Mouse (Mus musculus): ENCODE results near the gene Dnaaf3. TPM values are rescaled to one million over a fixed set of nuclear protein-coding genes. Genes with fewer than 3 reads are reported as not detected.

The Dnaaf3 gene
- polyA plus RNA-seq, 1 experiment from 2014 or later = 1.0 TPM

DNA sequence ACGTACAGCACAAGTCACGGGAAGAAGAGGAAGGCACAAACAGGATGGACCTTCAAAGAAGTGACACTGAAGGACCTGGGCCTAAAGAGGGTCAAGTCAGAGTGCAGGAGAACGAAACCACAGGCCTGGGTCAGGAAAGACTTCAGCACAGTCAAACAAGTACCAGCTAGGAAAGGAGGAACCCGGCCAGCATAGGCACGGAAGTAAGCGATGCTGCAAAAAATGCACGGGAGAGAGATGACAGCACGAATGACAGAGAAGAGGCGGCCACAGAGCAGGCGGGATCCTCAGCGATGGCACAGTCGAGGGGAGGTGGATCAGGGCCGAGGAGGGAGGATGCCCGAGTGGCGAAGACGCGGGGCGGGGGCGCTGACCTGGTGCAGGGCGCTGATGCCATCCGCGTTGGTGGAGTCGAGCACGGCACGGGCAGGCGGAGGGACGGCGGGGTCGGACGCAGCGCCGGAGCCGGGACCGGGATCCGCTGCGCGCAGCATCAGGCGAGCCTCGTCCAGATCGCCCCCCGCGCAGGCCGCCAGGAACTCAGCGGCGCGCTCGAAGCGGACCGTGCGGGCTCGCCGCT is 31.3 kb downstream of the Dnaaf3 start:
- Histone ChIP-seq H3K4me3 (ENCODE audit: low read depth, low read length) (peak overlapping the region; percentile 89), H3K9ac (replicated peaks; ENCODE audit: low read length) (peak overlapping the region; percentile 90), H3K27ac (replicated peaks; ENCODE audit: low read depth, low read length) (peak overlapping the region; percentile 76), H3K9me3 (replicated peaks; ENCODE audit: control insufficient read depth, low read length) (no peaks in the 10 kb centered on the region), H3K4me2 (ENCODE audit: low read depth, low read length) (peak overlapping the region; percentile 51), H3K36me3 (replicated peaks; ENCODE audit: control insufficient read depth, insufficient read depth, low read depth, low read length) (no peaks in the 10 kb centered on the region; the same call in 1 of the 2 replicates), H3K4me1 (ENCODE audit: control insufficient read depth, insufficient read depth, low read length) (no peaks in the 10 kb centered on the region), H3K27me3 (ENCODE audit: control insufficient read depth, insufficient read depth, low read length) (no peaks in the 10 kb centered on the region)
- under 1% methylated on average over 33 of the region's 52 CpGs for whole genome bisulfite sequencing
- ATAC-seq (replicated peaks; ENCODE audit: insufficient number of reproducible peaks, low FRiP score, low TSS enrichment, low read depth) = peak; percentile 32
- peak; percentile 21 for DNase-seq (ENCODE audit: low spot score)

DNA sequence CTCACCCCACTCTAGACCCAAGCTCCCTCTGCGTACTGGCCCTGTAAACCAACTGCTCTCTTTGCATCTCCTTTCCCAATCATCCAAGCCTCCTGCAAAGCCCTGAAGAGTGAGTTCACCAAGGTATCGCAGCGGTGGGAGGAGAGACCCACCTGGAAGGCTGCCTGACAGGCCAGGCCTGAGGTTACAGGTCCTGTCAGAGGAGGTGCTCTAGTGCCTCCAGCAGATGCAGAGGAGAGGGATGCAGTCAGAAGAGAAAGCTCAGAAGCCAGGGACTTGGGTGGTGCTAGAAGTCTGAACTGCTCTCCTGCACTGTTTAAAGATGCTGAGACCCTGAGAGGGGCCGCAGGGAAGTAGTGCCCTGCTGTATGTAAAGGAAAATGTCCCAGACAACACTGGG is 33.2 kb downstream of the Dnaaf3 start:
- no peak for ATAC-seq (replicated peaks; ENCODE audit: insufficient number of reproducible peaks, low FRiP score, low TSS enrichment, low read depth)
- no peak overlapping the region for H3K4me3 ChIP-seq (ENCODE audit: low read depth, low read length)

DNA sequence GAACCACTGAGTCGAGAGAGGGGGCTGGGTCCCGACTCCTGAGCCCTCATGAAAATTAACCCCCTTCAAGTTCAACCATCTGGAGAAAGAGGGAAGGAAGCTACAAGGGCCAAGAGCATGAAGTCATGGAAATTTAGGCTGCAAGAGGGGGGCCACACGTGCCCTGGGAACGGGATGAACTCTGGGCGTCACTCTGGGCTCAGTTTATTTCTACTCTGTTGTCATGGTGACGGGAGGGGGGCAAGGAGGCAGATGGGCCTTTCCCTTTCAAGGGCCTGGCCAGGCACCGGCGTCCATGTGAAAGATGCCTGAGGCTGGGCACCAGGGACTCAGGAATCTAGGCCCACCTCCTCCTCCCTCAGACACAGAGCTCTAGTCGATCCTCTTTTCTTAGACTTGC is 34.0 kb downstream of the Dnaaf3 start:
- Histone ChIP-seq H3K9me3 (replicated peaks; ENCODE audit: control insufficient read depth, low read length) (no peaks in the 10 kb centered on the region), H3K9ac (replicated peaks; ENCODE audit: low read length) (no peak overlapping the region), H3K36me3 (replicated peaks; ENCODE audit: control insufficient read depth, insufficient read depth, low read depth, low read length) (no peaks in the 10 kb centered on the region; the same call in 1 of the 2 replicates), H3K27ac (replicated peaks; ENCODE audit: low read depth, low read length) (no peak overlapping the region), H3K4me2 (ENCODE audit: low read depth, low read length) (no peak overlapping the region), H3K27me3 (ENCODE audit: control insufficient read depth, insufficient read depth, low read length) (no peaks in the 10 kb centered on the region), H3K4me1 (ENCODE audit: control insufficient read depth, insufficient read depth, low read length) (no peaks in the 10 kb centered on the region), H3K4me3 (ENCODE audit: low read depth, low read length) (no peak overlapping the region)
- WGBS = 23% methylated on average over 9 of the region's 9 CpGs
- peak; percentile 64 for DNase-seq (ENCODE audit: low spot score)
- no peak for ATAC-seq (replicated peaks; ENCODE audit: insufficient number of reproducible peaks, low FRiP score, low TSS enrichment, low read depth)

More for the DNA sequence above, 33.2 kb downstream of the Dnaaf3 start:
- Histone ChIP-seq H3K27ac (replicated peaks; ENCODE audit: low read depth, low read length) (no peak overlapping the region), H3K9ac (replicated peaks; ENCODE audit: low read length) (no peak overlapping the region), H3K4me1 (ENCODE audit: control insufficient read depth, insufficient read depth, low read length) (no peaks in the 10 kb centered on the region), H3K9me3 (replicated peaks; ENCODE audit: control insufficient read depth, low read length) (no peaks in the 10 kb centered on the region), H3K27me3 (ENCODE audit: control insufficient read depth, insufficient read depth, low read length) (no peaks in the 10 kb centered on the region), H3K4me2 (ENCODE audit: low read depth, low read length) (no peak overlapping the region), H3K36me3 (replicated peaks; ENCODE audit: control insufficient read depth, insufficient read depth, low read depth, low read length) (no peaks in the 10 kb centered on the region; the same call in 1 of the 2 replicates)
- no peak for DNase-seq (ENCODE audit: low spot score)
- 91% methylated on average over 4 of the region's 4 CpGs for WGBS

DNA sequence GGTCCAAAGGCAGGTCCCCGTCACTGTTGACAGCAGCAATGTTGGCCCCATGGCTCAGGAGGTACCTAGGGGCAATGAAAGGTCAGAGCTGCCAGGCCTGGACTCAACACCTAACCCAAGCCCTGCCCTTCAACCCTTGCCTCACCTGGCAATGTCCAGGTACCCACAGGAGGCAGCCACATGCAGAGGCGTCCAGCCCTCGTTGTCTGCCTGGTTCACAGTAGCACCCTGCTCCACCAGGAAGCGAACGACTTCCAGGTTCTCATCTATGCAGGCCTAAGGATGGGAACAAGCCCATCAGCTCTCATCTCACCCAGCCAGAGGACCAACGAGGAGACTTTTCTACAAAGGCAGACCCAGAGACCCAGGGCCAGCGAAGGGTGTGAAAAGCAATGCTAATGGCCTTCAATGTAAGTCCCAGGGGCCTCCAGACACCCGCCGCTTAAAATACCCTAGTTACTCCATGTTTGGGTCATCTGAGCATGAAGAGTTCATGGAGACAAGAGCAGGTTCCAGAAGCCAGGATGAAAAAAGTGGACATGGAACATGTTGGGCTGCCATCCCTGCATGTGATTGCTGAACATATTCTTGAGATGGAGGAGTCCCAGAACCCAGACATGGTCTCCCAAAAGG is 34.9 kb downstream of the Dnaaf3 start:
- Histone ChIP-seq H3K9ac (replicated peaks; ENCODE audit: low read length) (no peak overlapping the region), H3K4me2 (ENCODE audit: low read depth, low read length) (no peak overlapping the region), H3K4me1 (ENCODE audit: control insufficient read depth, insufficient read depth, low read length) (no peaks in the 10 kb centered on the region), H3K27ac (replicated peaks; ENCODE audit: low read depth, low read length) (no peak overlapping the region), H3K4me3 (ENCODE audit: low read depth, low read length) (no peak overlapping the region), H3K36me3 (replicated peaks; ENCODE audit: control insufficient read depth, insufficient read depth, low read depth, low read length) (no peaks in the 10 kb centered on the region; the same call in 1 of the 2 replicates), H3K27me3 (ENCODE audit: control insufficient read depth, insufficient read depth, low read length) (no peaks in the 10 kb centered on the region), H3K9me3 (replicated peaks; ENCODE audit: control insufficient read depth, low read length) (no peaks in the 10 kb centered on the region)
- ATAC-seq (replicated peaks; ENCODE audit: insufficient number of reproducible peaks, low FRiP score, low TSS enrichment, low read depth) (no peak), DNase-seq (ENCODE audit: low spot score) (no peak)
- WGBS = 97% methylated on average over 9 of the region's 9 CpGs

DNA sequence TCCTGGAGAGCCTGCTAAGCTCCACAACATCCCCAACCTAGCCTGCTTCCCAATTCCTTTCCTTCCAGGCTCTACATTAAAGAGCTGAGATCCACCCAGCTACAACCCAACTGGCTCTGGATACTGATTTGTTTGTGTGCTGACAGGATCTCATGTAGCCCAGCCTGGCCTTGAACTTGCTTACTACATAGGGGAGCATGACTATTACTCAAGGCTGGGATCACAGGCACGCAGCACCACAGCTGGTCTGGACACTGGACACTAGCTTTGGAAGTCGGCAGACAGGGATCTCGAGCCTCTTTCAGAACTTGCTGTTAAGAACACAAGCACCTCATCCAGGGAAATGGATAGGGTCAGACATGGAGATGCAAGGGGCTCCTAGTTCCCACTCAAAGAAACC is 35.8 kb downstream of the Dnaaf3 start:
- DNase-seq (ENCODE audit: low spot score) (no peak), ATAC-seq (replicated peaks; ENCODE audit: insufficient number of reproducible peaks, low FRiP score, low TSS enrichment, low read depth) (no peak)
- no peak overlapping the region for H3K9ac ChIP-seq (replicated peaks; ENCODE audit: low read length)
- 93% methylated on average over 3 of the region's 3 CpGs for WGBS
- H3K27ac ChIP-seq (replicated peaks; ENCODE audit: low read depth, low read length) = no peak overlapping the region
- H3K27me3 ChIP-seq (ENCODE audit: control insufficient read depth, insufficient read depth, low read length) = no peaks in the 10 kb centered on the region
- H3K4me2 ChIP-seq (ENCODE audit: low read depth, low read length) = no peak overlapping the region
- no peaks in the 10 kb centered on the region for H3K9me3 ChIP-seq (replicated peaks; ENCODE audit: control insufficient read depth, low read length)
- H3K4me3 ChIP-seq (ENCODE audit: low read depth, low read length) = no peak overlapping the region
- no peaks in the 10 kb centered on the region; the same call in 1 of the 2 replicates for H3K36me3 ChIP-seq (replicated peaks; ENCODE audit: control insufficient read depth, insufficient read depth, low read depth, low read length)
- no peaks in the 10 kb centered on the region for H3K4me1 ChIP-seq (ENCODE audit: control insufficient read depth, insufficient read depth, low read length)

DNA sequence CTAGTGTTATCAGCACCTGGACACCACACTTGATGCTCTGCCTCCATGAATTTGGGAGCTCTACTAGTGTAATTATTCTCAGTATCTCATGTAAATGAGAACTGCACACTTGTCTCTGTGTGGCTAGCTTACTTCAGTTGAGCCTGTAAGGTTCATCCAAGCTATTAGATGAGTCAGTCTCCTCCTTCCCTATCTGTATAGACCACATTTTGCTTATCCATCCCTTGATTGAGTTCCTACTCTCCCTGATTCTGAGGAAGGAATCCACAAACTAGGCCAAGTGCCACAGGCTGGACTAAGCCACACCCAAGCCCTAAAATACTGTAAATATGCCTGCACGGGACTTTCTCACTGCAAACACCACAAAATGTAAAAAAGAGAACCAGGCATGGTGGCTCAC is 38.3 kb downstream of the Dnaaf3 start:
- no peak overlapping the region for H3K9ac ChIP-seq (replicated peaks; ENCODE audit: low read length)
- H3K4me2 ChIP-seq (ENCODE audit: low read depth, low read length) = no peak overlapping the region
- H3K27ac ChIP-seq (replicated peaks; ENCODE audit: low read depth, low read length) = no peak overlapping the region
- H3K27me3 ChIP-seq (ENCODE audit: control insufficient read depth, insufficient read depth, low read length) = no peaks in the 10 kb centered on the region
- H3K4me3 ChIP-seq (ENCODE audit: low read depth, low read length) = no peak overlapping the region
- no peaks in the 10 kb centered on the region for H3K4me1 ChIP-seq (ENCODE audit: control insufficient read depth, insufficient read depth, low read length)
- H3K9me3 ChIP-seq (replicated peaks; ENCODE audit: control insufficient read depth, low read length) = no peaks in the 10 kb centered on the region
- DNase-seq (ENCODE audit: low spot score) = no peak
- no peak for ATAC-seq (replicated peaks; ENCODE audit: insufficient number of reproducible peaks, low FRiP score, low TSS enrichment, low read depth)
- H3K36me3 ChIP-seq (replicated peaks; ENCODE audit: control insufficient read depth, insufficient read depth, low read depth, low read length) = no peaks in the 10 kb centered on the region; the same call in 1 of the 2 replicates
- 93% methylated on average over 1 of the region's 1 CpGs for WGBS

DNA sequence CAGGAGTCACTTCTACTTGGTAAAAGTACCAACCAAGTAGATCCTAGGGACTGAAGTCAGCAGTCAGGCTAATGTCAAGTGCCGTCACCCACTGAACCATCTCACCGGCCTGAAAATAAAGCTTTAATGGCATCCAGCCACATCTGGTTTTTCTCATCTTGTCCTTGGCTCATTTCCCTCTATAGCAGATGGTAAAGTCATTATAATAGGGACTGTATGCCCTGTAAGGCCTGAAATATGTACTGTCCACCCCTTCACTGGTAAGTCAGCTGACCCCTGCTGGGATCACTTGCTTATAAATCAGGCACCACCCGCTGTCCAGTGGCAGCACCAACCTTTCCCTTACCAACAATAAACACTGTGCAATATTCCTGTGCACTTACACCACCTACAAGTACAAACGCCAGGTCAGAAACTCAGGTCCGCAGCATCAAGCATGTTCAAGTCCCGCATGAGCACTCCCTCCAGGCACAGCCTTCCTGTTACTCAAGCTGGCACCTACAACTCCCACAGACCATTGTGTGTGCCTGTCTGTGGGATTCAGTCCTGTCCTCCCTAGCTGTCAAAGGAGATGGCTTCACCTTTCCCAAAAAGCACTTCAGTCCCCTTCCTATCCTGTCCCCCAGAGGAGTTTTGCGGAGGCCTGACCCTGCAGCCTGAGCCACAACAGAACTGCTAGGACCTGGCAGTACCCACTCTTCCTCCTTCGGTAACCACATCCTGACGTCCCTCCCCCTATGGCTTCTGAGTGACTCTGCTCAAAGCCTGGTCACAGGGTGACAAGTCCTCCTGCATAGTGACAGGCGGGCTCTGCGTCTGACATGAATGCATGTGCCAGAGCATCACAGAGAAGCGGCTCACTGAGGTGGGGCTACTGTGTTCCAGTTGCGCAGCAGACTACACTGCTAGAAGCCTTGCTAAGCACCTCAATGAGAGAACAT is 39.7 kb downstream of the Dnaaf3 start:
- no peaks in the 10 kb centered on the region for H3K4me1 ChIP-seq (ENCODE audit: control insufficient read depth, insufficient read depth, low read length)
- no peak overlapping the region for H3K9ac ChIP-seq (replicated peaks; ENCODE audit: low read length)
- no peak overlapping the region for H3K4me3 ChIP-seq (ENCODE audit: low read depth, low read length)
- H3K27me3 ChIP-seq (ENCODE audit: control insufficient read depth, insufficient read depth, low read length) = no peaks in the 10 kb centered on the region
- DNase-seq (ENCODE audit: low spot score) (no peak), ATAC-seq (replicated peaks; ENCODE audit: insufficient number of reproducible peaks, low FRiP score, low TSS enrichment, low read depth) (no peak)
- no peak overlapping the region for H3K4me2 ChIP-seq (ENCODE audit: low read depth, low read length)
- no peak overlapping the region for H3K27ac ChIP-seq (replicated peaks; ENCODE audit: low read depth, low read length)
- no peaks in the 10 kb centered on the region; the same call in 1 of the 2 replicates for H3K36me3 ChIP-seq (replicated peaks; ENCODE audit: control insufficient read depth, insufficient read depth, low read depth, low read length)
- H3K9me3 ChIP-seq (replicated peaks; ENCODE audit: control insufficient read depth, low read length) = no peaks in the 10 kb centered on the region
- WGBS = 89% methylated on average over 13 of the region's 13 CpGs
